Comparison of ENCODE assay signal across 7 mouse cellular contexts in genomic region chr7:89086348-89086747, GRCm38 (mm10).
DNase-seq lines count a peak whose midpoint lies in the region; ATAC-seq and TF ChIP-seq lines count a peak whose summit lies in the region.

No protein-coding gene starts in this region.

- no peak for ATAC-seq in G1E (ENCODE audit: extremely low read depth, insufficient number of reproducible peaks, low FRiP score, poor library complexity, severe bottlenecking)

- intact Hi-C loops in left cerebral cortex, postnatal 4 days (cut with DNase I), result no loop called here
- intact Hi-C loops in heart, postnatal 10 days (cut with DNase I), result loop anchor here (1.0 kb wide), 2 partner anchors 40 to 333 kb away; no protein-coding TSS in a partner anchor

- no peaks in the 10 kb centered on the region for H3K4me1 ChIP-seq in G1E (ENCODE audit: insufficient read depth, low read depth, low read length)

- peak; percentile 6 to 13 for DNase-seq in left cerebral cortex, adult 18-20 months (ENCODE audit: low spot score in 2 of 2)
- DNase-seq in left cerebral cortex, postnatal 4 days, result no peak
- peak; percentile 6 for DNase-seq in G1E (ENCODE audit: low spot score)
- peak; percentile 3 for DNase-seq in c-Kit-positive CD71-positive TER-119-negative erythroid progenitor cells, embryonic 14.5 days (ENCODE audit: low read depth)
- peak; percentile 42 to 47 for DNase-seq in heart, postnatal 10 days
- DNase-seq in lung, postnatal 10 days, result peak; percentile 47
- no peak for DNase-seq in urinary bladder, postnatal 10 days (ENCODE audit: low spot score)

- H3K4me3 ChIP-seq in G1E (ENCODE audit: low read depth, low read length), result no peak overlapping the region

- no peaks in the 10 kb centered on the region for H3K9me3 ChIP-seq in G1E (replicated peaks)

- no peak for TF ChIP-seq CTCF in G1E (IDR thresholded peaks at IDR 0.05; ENCODE audit: low read depth, low read length)

- H3K27me3 ChIP-seq in G1E (ENCODE audit: insufficient read depth, low read length), result no peaks in the 10 kb centered on the region

- H3K36me3 ChIP-seq in G1E (replicated peaks), result no peaks in the 10 kb centered on the region

Comparison
In these comparisons a context has a peak if more than half of its experiments do, and no peak if none do; other contexts are left out.
1. DNase-seq: peak in left cerebral cortex, adult 18-20 months (2 of 2), G1E (single experiment), c-Kit-positive CD71-positive TER-119-negative erythroid progenitor cells, embryonic 14.5 days (single experiment), heart, postnatal 10 days (2 of 2) and lung, postnatal 10 days (single experiment); none in left cerebral cortex, postnatal 4 days (single experiment) and urinary bladder, postnatal 10 days (single experiment).